Mouse (Mus musculus) intestine, embryonic 14.5 days (tissue): ENCODE measurements around the gene Prdm2. TPM values are rescaled to one million over a fixed set of nuclear protein-coding genes. Genes with fewer than 3 reads are reported as not detected.

ENCODE experiments used
- ATAC-seq: fragments of 200-750 bp; cut with Nextera tagmentation; replicated peaks from 2 replicates; pipeline ENCODE4 v1.8.0; 2017; ENCODE audit warnings: low read depth, moderate number of reproducible peaks, moderate TSS enrichment, moderate library complexity; ENCODE audit not compliant: low FRiP score, low TSS enrichment
- DNase-seq: peaks from one replicate; pipeline ENCODE4 v3.0.0-alpha.2; 2018; ENCODE audit warnings: low spot score
- H3K27ac ChIP-seq: fragments of 300-500 bp; sonication (generic); 2 replicates; pipeline ENCODE4 v1.5.1; 2014; ENCODE audit warnings: low read depth, mild to moderate bottlenecking, control low read depth
- H3K27me3 ChIP-seq: fragments of 300-500 bp; sonication (generic); replicated peaks from 2 replicates; pipeline ENCODE4 v1.6.1; 2014; ENCODE audit warnings: low read length, control low read depth; ENCODE audit not compliant: control insufficient read depth, insufficient read depth
- H3K36me3 ChIP-seq: fragments of 300-500 bp; sonication (generic); 2 replicates; pipeline ENCODE4 v1.6.1; 2014; ENCODE audit warnings: low read length, control low read depth; ENCODE audit not compliant: control insufficient read depth, insufficient read depth
- H3K4me1 ChIP-seq: fragments of 300-500 bp; sonication (generic); replicated peaks from 2 replicates; pipeline ENCODE4 v1.6.1; 2014; ENCODE audit warnings: low read length, control low read depth, mixed read lengths; ENCODE audit not compliant: control insufficient read depth, insufficient read depth
- H3K4me2 ChIP-seq: fragments of 300-500 bp; sonication (generic); 2 replicates; pipeline ENCODE4 v1.6.1; 2014; ENCODE audit warnings: low read length
- H3K4me3 ChIP-seq: fragments of 300-500 bp; sonication (generic); 2 replicates; pipeline ENCODE4 v1.5.1; 2014; ENCODE audit warnings: low read depth, low read length, control low read depth, mixed read lengths
- H3K9ac ChIP-seq: fragments of 300-500 bp; sonication (generic); 2 replicates; pipeline ENCODE4 v1.6.1; 2014; ENCODE audit warnings: mild to moderate bottlenecking, low read length
- H3K9me3 ChIP-seq: fragments of 300-500 bp; sonication (generic); 2 replicates; pipeline ENCODE4 v1.6.1; 2016; ENCODE audit warnings: low read length, control low read depth; ENCODE audit not compliant: control insufficient read depth
- WGBS: fragments of 180-500 bp; shearing (Covaris S2); extraction: QIAGEN DNeasy Blood & Tissue Kit; methylation state at CpG from one replicate; pipeline ENCODE4 v1.1.7; 2014; 5-methylcytosine and 5-hydroxymethylcytosine counted together
- polyA plus RNA-seq: library from polyadenylated mRNA; unstranded; fragments of >200 nt; fragmentation: Nextera tagmentation; extraction: Ambion mirVana; gene quantifications from 2 replicates; pipeline ENCODE4 v1.2.1, GENCODE M21; 2014

Prdm2 gene
- polyA plus RNA-seq, 1 experiment from 2014 or later = 12.4 TPM

GRCm38 (mm10) chr4:143239615-143240201 lies 26.9 kb upstream of the Prdm2 start:
- no peaks in the 10 kb centered on the region for H3K36me3 ChIP-seq
- no peak overlapping the region for H3K4me3 ChIP-seq
- 0 out of 2 replicates have a peak, but pooled peaks cover under 1% of the 10 kb centered on the region for H3K9me3 ChIP-seq
- ATAC-seq = no peak
- H3K27ac ChIP-seq = no peak overlapping the region
- no peaks in the 10 kb centered on the region for H3K27me3 ChIP-seq
- H3K9ac ChIP-seq = no peak overlapping the region
- no peaks in the 10 kb centered on the region; the same call in 1 of the 2 replicates for H3K4me1 ChIP-seq
- 88% methylated on average over 9 of the region's 9 CpGs for WGBS
- no peak overlapping the region for H3K4me2 ChIP-seq
- no peak for DNase-seq

DNA sequence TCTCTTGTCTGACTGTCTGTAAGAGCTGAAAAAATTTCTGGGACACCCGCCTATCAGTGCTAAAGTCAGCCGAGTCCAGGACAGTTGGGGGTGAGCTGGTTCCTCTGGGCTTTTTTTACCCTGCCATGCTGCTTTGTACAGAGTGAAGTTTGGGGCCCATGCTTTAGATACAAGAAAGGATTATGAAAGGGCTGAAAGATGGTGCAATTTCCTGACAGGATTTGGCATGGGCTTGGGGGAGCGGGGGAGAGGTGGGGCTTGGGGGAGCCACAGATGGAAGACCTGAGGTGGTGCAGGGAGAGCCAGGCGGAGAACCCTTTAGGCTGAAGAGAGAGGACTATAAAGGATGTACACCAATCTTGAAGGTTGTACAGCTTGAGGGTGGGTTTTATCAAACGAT lies 26.3 kb upstream of the Prdm2 start:
- Histone ChIP-seq H3K27me3 (no peaks in the 10 kb centered on the region), H3K9ac (no peak overlapping the region), H3K4me3 (no peak overlapping the region), H3K4me2 (no peak overlapping the region), H3K27ac (no peak overlapping the region), H3K4me1 (no peaks in the 10 kb centered on the region; the same call in 1 of the 2 replicates), H3K9me3 (0 out of 2 replicates have a peak, but pooled peaks cover 4% of the 10 kb centered on the region), H3K36me3 (no peaks in the 10 kb centered on the region)
- ATAC-seq (no peak), DNase-seq (no peak)
- whole genome bisulfite sequencing = 94% methylated on average over 5 of the region's 5 CpGs

DNA sequence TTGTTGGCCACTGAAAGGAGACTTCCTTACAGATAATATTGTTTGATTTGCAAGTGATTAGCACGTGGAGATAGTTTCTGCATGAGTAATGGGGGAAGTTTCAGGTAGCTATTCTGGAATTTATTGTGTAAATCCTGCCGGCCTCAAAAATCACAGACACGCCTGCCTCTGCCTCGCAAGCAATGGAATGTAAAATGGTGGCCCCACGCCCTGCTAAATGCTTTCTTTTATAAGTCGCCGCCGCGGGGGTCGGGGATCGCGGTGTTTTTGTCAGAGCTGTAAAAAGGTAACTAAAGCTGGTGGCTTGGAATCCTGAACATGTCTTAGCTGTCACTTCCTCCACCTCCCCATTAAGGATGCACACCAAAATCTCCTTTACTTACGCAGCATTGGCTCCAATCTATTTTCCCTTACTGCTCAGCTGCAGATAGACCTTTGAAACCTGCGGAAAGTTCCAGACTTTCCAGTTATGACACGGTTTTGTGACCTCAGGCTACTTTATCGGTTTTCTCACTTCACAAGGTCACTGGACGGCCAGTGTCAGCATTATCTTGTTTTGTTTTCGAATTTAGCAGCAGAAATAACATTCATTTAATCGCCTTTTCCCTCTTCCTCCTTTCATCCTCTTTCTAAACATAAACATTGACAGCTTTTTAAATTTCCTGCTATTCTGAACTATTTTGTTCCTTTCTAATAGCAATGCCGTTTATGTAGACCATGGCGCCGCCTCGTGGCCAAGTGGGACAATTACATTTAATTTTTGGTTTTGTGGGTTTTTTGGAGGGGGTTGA lies 25.6 kb upstream of the Prdm2 start:
- H3K4me2 ChIP-seq = peak overlapping the region; percentile 33
- no peak overlapping the region for H3K4me3 ChIP-seq
- no peaks in the 10 kb centered on the region; the same call in 1 of the 2 replicates for H3K4me1 ChIP-seq
- WGBS = 28% methylated on average over 23 of the region's 23 CpGs
- no peaks in the 10 kb centered on the region for H3K27me3 ChIP-seq
- no peak overlapping the region for H3K27ac ChIP-seq
- H3K9me3 ChIP-seq = 0 out of 2 replicates have a peak, but pooled peaks cover 4% of the 10 kb centered on the region
- H3K36me3 ChIP-seq = no peaks in the 10 kb centered on the region
- no peak overlapping the region for H3K9ac ChIP-seq
- peak; percentile 65 for DNase-seq
- ATAC-seq = no peak

GRCm38 (mm10) chr4:143231790-143232422 lies 19.1 kb upstream of the Prdm2 start:
- DNase-seq = no peak
- no peaks in the 10 kb centered on the region for H3K4me1 ChIP-seq
- H3K9ac ChIP-seq = no peak overlapping the region
- H3K27ac ChIP-seq = no peak overlapping the region
- no peak overlapping the region for H3K4me2 ChIP-seq
- 90% methylated on average over 10 of the region's 10 CpGs for WGBS
- peak; percentile 47; the same call in 1 of the 2 replicates for ATAC-seq
- no peak overlapping the region for H3K4me3 ChIP-seq
- H3K36me3 ChIP-seq = no peaks in the 10 kb centered on the region
- H3K9me3 ChIP-seq = 0 out of 2 replicates have a peak, but pooled peaks cover 4% of the 10 kb centered on the region
- H3K27me3 ChIP-seq = no peaks in the 10 kb centered on the region

DNA sequence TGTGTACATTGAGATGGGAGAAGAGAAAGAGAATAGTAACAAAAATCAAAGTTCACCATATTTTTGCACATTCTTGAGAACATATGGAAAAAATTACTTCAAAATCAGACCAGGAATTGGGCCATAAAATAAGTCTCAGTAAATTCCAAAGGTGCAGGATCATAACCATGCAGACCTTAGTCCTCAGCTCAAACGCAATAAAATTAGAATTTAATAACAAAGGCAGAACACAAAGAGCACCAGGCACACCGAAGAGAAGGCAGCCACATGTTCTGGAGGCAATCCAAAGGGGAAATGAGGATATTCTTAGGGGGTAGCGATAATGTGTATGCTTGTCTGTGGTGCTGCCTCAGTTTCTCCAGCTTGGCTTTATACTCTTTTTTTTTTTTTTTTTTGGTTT lies 18.3 kb upstream of the Prdm2 start:
- no peaks in the 10 kb centered on the region for H3K36me3 ChIP-seq
- no peaks in the 10 kb centered on the region for H3K4me1 ChIP-seq
- no peak overlapping the region for H3K27ac ChIP-seq
- ATAC-seq = no peak
- DNase-seq = no peak
- H3K9me3 ChIP-seq = 0 out of 2 replicates have a peak, but pooled peaks cover 4% of the 10 kb centered on the region
- no peak overlapping the region for H3K9ac ChIP-seq
- H3K4me3 ChIP-seq = no peak overlapping the region
- H3K4me2 ChIP-seq = no peak overlapping the region
- H3K27me3 ChIP-seq = no peaks in the 10 kb centered on the region
- 58% methylated on average over 3 of the region's 3 CpGs for WGBS

DNA sequence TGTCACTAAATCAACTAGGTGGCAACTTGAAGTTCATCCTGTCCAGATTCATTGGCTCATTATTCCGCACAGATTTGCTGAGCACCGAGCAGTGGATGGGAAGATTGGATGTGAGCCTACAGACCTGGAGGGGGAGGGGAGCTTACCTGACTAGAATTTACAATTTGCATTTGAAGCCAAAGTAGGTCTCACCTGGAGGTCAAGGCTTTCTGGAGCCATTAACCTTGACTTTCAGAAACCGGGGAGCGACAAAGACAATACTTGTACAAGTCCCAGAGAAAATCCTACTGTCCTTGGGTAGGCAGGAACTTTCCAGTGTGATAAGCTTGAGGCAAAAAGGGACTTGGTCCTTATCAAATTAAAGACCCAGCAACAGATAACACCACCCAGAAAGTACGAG lies 15.2 kb upstream of the Prdm2 start:
- Histone ChIP-seq H3K4me2 (no peak overlapping the region), H3K4me3 (no peak overlapping the region), H3K4me1 (no peaks in the 10 kb centered on the region), H3K27ac (no peak overlapping the region), H3K27me3 (no peaks in the 10 kb centered on the region), H3K9me3 (no peaks in the 10 kb centered on the region), H3K9ac (no peak overlapping the region), H3K36me3 (no peaks in the 10 kb centered on the region)
- DNase-seq = no peak
- 52% methylated on average over 5 of the region's 5 CpGs for WGBS
- ATAC-seq = no peak

DNA sequence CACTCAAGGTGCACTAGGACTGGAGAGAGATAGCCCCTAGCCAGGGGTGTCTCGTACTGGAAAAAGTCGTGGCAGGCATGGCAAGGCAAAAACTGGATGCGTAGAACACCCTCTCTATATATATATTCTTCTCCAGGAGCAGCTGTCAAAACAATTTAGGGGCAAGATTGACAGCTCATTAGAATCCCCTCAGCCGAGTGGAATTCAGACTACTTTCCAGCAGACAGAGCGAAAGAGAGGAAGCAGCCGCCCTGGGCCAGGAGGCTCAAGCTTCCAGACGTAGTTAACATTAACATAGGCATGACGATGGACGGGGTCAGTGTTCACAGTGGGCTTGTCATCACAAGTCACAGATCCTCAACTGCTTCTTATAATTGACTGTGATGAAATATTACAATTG lies 13.1 kb upstream of the Prdm2 start:
- 42% methylated on average over 9 of the region's 9 CpGs for WGBS
- Histone ChIP-seq H3K36me3 (no peaks in the 10 kb centered on the region), H3K27me3 (no peaks in the 10 kb centered on the region), H3K4me1 (no peaks in the 10 kb centered on the region), H3K27ac (no peak overlapping the region), H3K4me3 (no peak overlapping the region), H3K9ac (no peak overlapping the region), H3K4me2 (no peak overlapping the region), H3K9me3 (no peaks in the 10 kb centered on the region)
- DNase-seq (no peak), ATAC-seq (no peak)

DNA sequence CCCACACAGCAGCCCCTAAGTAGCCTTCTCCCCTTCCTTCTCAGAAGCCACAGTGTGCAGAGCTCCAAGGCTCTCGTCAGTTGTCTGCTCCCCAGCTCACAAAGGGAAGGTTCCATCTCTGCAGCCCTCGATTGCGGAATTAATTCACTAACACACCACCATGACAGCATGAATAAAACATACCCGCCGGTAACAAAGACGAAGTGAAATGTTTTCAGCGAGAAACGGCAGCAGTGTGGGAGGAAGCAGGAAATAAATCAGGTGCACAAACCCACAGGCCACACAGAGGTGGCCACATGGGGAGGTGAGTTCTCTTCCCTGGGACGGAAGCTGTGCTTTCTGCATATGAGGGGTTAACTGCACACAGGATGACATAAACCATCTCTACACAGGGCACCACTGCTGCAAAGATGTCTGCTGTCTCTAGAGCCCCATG lies 6.5 kb upstream of the Prdm2 start:
- DNase-seq (no peak), ATAC-seq (no peak)
- no peaks in the 10 kb centered on the region for H3K27me3 ChIP-seq
- no peak overlapping the region for H3K4me3 ChIP-seq
- WGBS = 35% methylated on average over 9 of the region's 9 CpGs
- H3K36me3 ChIP-seq = no peaks in the 10 kb centered on the region
- H3K4me2 ChIP-seq = no peak overlapping the region
- no peaks in the 10 kb centered on the region for H3K9me3 ChIP-seq
- no peak overlapping the region for H3K9ac ChIP-seq
- H3K27ac ChIP-seq = no peak overlapping the region
- no peaks in the 10 kb centered on the region for H3K4me1 ChIP-seq
